Comparison of ENCODE assay signal across 21 mouse cellular contexts in genomic region chr4:134051912-134052311, GRCm38 (mm10). TPM values are rescaled to one million over a fixed set of nuclear protein-coding genes. Genes with fewer than 3 reads are reported as not detected.
DNase-seq lines count a peak whose midpoint lies in the region; ATAC-seq and TF ChIP-seq lines count a peak whose summit lies in the region.
"Had no signal": no experiment of that assay in that cellular context is flagged by ENCODE, and none has a peak within 500 bp of the region (broad histone marks: within the 10 kb centered on the region; RNA-seq: fewer than 3 reads in every experiment).

No protein-coding gene starts in this region.

- H3K27ac ChIP-seq in heart, embryonic 13.5 days (replicated peaks), result peak overlapping the region; percentile 67; the same call in 1 of the 2 replicates
- no peak overlapping the region for H3K27ac ChIP-seq in intestine, postnatal 0 days (ENCODE audit: low read depth, low read length)
- H3K27ac ChIP-seq in intestine, embryonic 15.5 days, result no peak overlapping the region
- H3K27ac ChIP-seq: embryonic facial prominence, embryonic 13.5 days; embryonic facial prominence, embryonic 15.5 days; forebrain, embryonic 13.5 days; forebrain, embryonic 15.5 days had no signal

- no peak overlapping the region for H3K9ac ChIP-seq in heart, embryonic 13.5 days
- no peak overlapping the region for H3K9ac ChIP-seq in intestine, postnatal 0 days (ENCODE audit: low read depth, low read length)
- no peak overlapping the region for H3K9ac ChIP-seq in intestine, embryonic 15.5 days
- H3K9ac ChIP-seq: embryonic facial prominence, embryonic 15.5 days; forebrain, embryonic 13.5 days; forebrain, embryonic 15.5 days; forebrain, postnatal 0 days had no signal

- 77% methylated on average over 5 of the region's 5 CpGs for WGBS in heart, embryonic 13.5 days
- WGBS in intestine, postnatal 0 days, result 64% methylated on average over 5 of the region's 5 CpGs
- 80% methylated on average over 5 of the region's 5 CpGs for WGBS in intestine, embryonic 15.5 days

- no peak overlapping the region for H3K4me2 ChIP-seq in heart, embryonic 13.5 days
- H3K4me2 ChIP-seq in intestine, postnatal 0 days (replicated peaks; ENCODE audit: low read depth), result no peak overlapping the region
- no peak overlapping the region for H3K4me2 ChIP-seq in intestine, embryonic 15.5 days (replicated peaks)
- H3K4me2 ChIP-seq: embryonic facial prominence, embryonic 13.5 days; embryonic facial prominence, embryonic 15.5 days; forebrain, embryonic 13.5 days; forebrain, embryonic 15.5 days had no signal

- ATAC-seq in heart, embryonic 13.5 days (ENCODE audit: extremely low read depth, insufficient number of reproducible peaks, low FRiP score, low TSS enrichment), result no peak
- 0 out of 2 replicates have a peak, but pooled peaks have one; percentile 34 for ATAC-seq in intestine, postnatal 0 days
- ATAC-seq in intestine, embryonic 15.5 days, result no peak
- ATAC-seq: forebrain, embryonic 13.5 days; forebrain, embryonic 15.5 days; forebrain, postnatal 0 days had no signal

- TF ChIP-seq CTCF in intestine, postnatal 0 days (IDR thresholded peaks at IDR 0.05; ENCODE audit: low read depth), result no peak

- 0 out of 2 replicates have a peak, but pooled peaks cover 15% of the 10 kb centered on the region for H3K27me3 ChIP-seq in heart, embryonic 13.5 days (replicated peaks)
- no peaks in the 10 kb centered on the region for H3K27me3 ChIP-seq in intestine, postnatal 0 days (replicated peaks; ENCODE audit: control insufficient read depth, insufficient read depth, low read length)
- H3K27me3 ChIP-seq in intestine, embryonic 15.5 days (replicated peaks), result no peaks in the 10 kb centered on the region; the same call in 1 of the 2 replicates
- H3K27me3 ChIP-seq: embryonic facial prominence, embryonic 13.5 days; embryonic facial prominence, embryonic 15.5 days; forebrain, embryonic 13.5 days; forebrain, embryonic 15.5 days had no signal

- H3K4me1 ChIP-seq in heart, embryonic 13.5 days, result peaks cover 32% of the 10 kb centered on the region
- H3K4me1 ChIP-seq in intestine, postnatal 0 days (replicated peaks; ENCODE audit: control insufficient read depth, insufficient read depth, low read length), result no peaks in the 10 kb centered on the region
- 0 out of 2 replicates have a peak, but pooled peaks cover 6% of the 10 kb centered on the region for H3K4me1 ChIP-seq in intestine, embryonic 15.5 days (replicated peaks)

- H3K4me3 ChIP-seq in heart, embryonic 13.5 days, result no peak overlapping the region
- H3K4me3 ChIP-seq in intestine, postnatal 0 days (ENCODE audit: low read depth, low read length), result no peak overlapping the region
- no peak overlapping the region for H3K4me3 ChIP-seq in intestine, embryonic 15.5 days (replicated peaks)
- H3K4me3 ChIP-seq: embryonic facial prominence, embryonic 13.5 days; embryonic facial prominence, embryonic 15.5 days; erythroblast, embryonic 14.5 days; forebrain, embryonic 13.5 days; forebrain, embryonic 15.5 days had no signal

- DNase-seq in heart, adult 11 months, result no peak
- peak; percentile 77 for DNase-seq in fat pad, adult 2 months (ENCODE audit: extremely low read depth, low read depth, low spot score)
- peak; percentile 79 for DNase-seq in gonadal fat pad, adult 2 months (ENCODE audit: low read depth)
- DNase-seq in kidney, postnatal 25 days, result no peak
- no peak for DNase-seq in adipocyte (ENCODE audit: low spot score)
- DNase-seq: adrenal gland, adult 8-10 months; adrenal gland, postnatal 36 days; embryo, embryonic 11 days had no signal

- no peaks in the 10 kb centered on the region for H3K36me3 ChIP-seq in heart, embryonic 13.5 days
- H3K36me3 ChIP-seq in intestine, postnatal 0 days (ENCODE audit: control insufficient read depth, insufficient read depth), result no peaks in the 10 kb centered on the region
- no peaks in the 10 kb centered on the region for H3K36me3 ChIP-seq in intestine, embryonic 15.5 days
- H3K36me3 ChIP-seq: embryonic facial prominence, embryonic 13.5 days; embryonic facial prominence, embryonic 15.5 days; forebrain, embryonic 15.5 days had no signal

- no peaks in the 10 kb centered on the region for H3K9me3 ChIP-seq in heart, embryonic 13.5 days
- no peaks in the 10 kb centered on the region for H3K9me3 ChIP-seq in intestine, postnatal 0 days (ENCODE audit: control insufficient read depth)
- no peaks in the 10 kb centered on the region for H3K9me3 ChIP-seq in intestine, embryonic 15.5 days
- H3K9me3 ChIP-seq: embryonic facial prominence, embryonic 13.5 days; embryonic facial prominence, embryonic 15.5 days; forebrain, embryonic 13.5 days; forebrain, embryonic 15.5 days had no signal

RNA-seq across cellular contexts. Expression of gene Zfp683, which starts 1.7 kb away (rescaled TPM):
- polyA plus RNA-seq in heart, embryonic 13.5 days (2015; fragmentation: Nextera tagmentation; extraction: Ambion mirVana), result not detected in 2 replicates
- polyA plus RNA-seq in intestine, postnatal 0 days (2015; fragmentation: Nextera tagmentation; extraction: Ambion mirVana), result not detected in 2 replicates
- not detected in 2 replicates for polyA plus RNA-seq in intestine, embryonic 15.5 days (2015; fragmentation: Nextera tagmentation; extraction: Ambion mirVana)
- 0.42 and 0.84 TPM in 2 replicates for polyA plus RNA-seq in gonadal fat pad, adult 2 months (2012; rRNA removed)
- polyA plus RNA-seq: C2C12; cerebellum, adult 2 months; embryonic facial prominence, embryonic 11.5 days; embryonic facial prominence, embryonic 13.5 days; embryonic facial prominence, embryonic 15.5 days; erythroblast, embryonic 14.5 days; forebrain, embryonic 11.5 days; forebrain, embryonic 13.5 days; forebrain, embryonic 15.5 days; forebrain, postnatal 0 days had no signal

RNA-seq across cellular contexts. Expression of gene Crybg2, which starts 8.7 kb away (rescaled TPM):
- polyA plus RNA-seq in heart, embryonic 13.5 days (2015; fragmentation: Nextera tagmentation; extraction: Ambion mirVana), result 0.46 TPM in 1 of 2 replicates, not detected in the other
- polyA plus RNA-seq in intestine, postnatal 0 days (2015; fragmentation: Nextera tagmentation; extraction: Ambion mirVana), result 17.9 and 22.5 TPM in 2 replicates
- 14.9 and 16.6 TPM in 2 replicates for polyA plus RNA-seq in intestine, embryonic 15.5 days (2015; fragmentation: Nextera tagmentation; extraction: Ambion mirVana)
- 3.1 and 4.5 TPM in 2 replicates for polyA plus RNA-seq in gonadal fat pad, adult 2 months (2012; rRNA removed)
- polyA plus RNA-seq: C2C12; erythroblast, embryonic 14.5 days had no signal

RNA-seq across cellular contexts. Expression of gene Lin28a, which starts 33.3 kb away (rescaled TPM):
- polyA plus RNA-seq in heart, embryonic 13.5 days (2015; fragmentation: Nextera tagmentation; extraction: Ambion mirVana), result 0.25 and 0.27 TPM in 2 replicates
- not detected in 2 replicates for polyA plus RNA-seq in intestine, postnatal 0 days (2015; fragmentation: Nextera tagmentation; extraction: Ambion mirVana)
- 0.05 and 0.10 TPM in 2 replicates for polyA plus RNA-seq in intestine, embryonic 15.5 days (2015; fragmentation: Nextera tagmentation; extraction: Ambion mirVana)
- polyA plus RNA-seq in gonadal fat pad, adult 2 months (2012; rRNA removed), result not detected in 2 replicates
- polyA plus RNA-seq: C2C12; embryonic facial prominence, embryonic 13.5 days; embryonic facial prominence, embryonic 15.5 days; erythroblast, embryonic 14.5 days; forebrain, embryonic 15.5 days; forebrain, postnatal 0 days had no signal

RNA-seq across cellular contexts. Expression of gene Cd52, which starts 43.0 kb away (rescaled TPM):
- 7.6 and 7.7 TPM in 2 replicates for polyA plus RNA-seq in heart, embryonic 13.5 days (2015; fragmentation: Nextera tagmentation; extraction: Ambion mirVana)
- polyA plus RNA-seq in intestine, postnatal 0 days (2015; fragmentation: Nextera tagmentation; extraction: Ambion mirVana), result 28.7 and 31.2 TPM in 2 replicates
- 27.0 and 29.7 TPM in 2 replicates for polyA plus RNA-seq in intestine, embryonic 15.5 days (2015; fragmentation: Nextera tagmentation; extraction: Ambion mirVana)
- polyA plus RNA-seq in gonadal fat pad, adult 2 months (2012; rRNA removed), result 1,433 and 3,556 TPM in 2 replicates
- polyA plus RNA-seq: C2C12 had no signal

RNA-seq across cellular contexts. Expression of gene Ubxn11, which starts 50.5 kb away (rescaled TPM):
- 1.7 and 2.1 TPM in 2 replicates for polyA plus RNA-seq in heart, embryonic 13.5 days (2015; fragmentation: Nextera tagmentation; extraction: Ambion mirVana)
- 0.88 and 1.5 TPM in 2 replicates for polyA plus RNA-seq in intestine, postnatal 0 days (2015; fragmentation: Nextera tagmentation; extraction: Ambion mirVana)
- polyA plus RNA-seq in intestine, embryonic 15.5 days (2015; fragmentation: Nextera tagmentation; extraction: Ambion mirVana), result 4.4 and 6.0 TPM in 2 replicates
- 22.2 and 28.3 TPM in 2 replicates for polyA plus RNA-seq in gonadal fat pad, adult 2 months (2012; rRNA removed)

Comparison
In these comparisons a context has a peak if more than half of its experiments do, and no peak if none do; other contexts are left out.
1. DNase-seq: peak in fat pad, adult 2 months (single experiment) and gonadal fat pad, adult 2 months (single experiment); none in heart, adult 11 months (single experiment), kidney, postnatal 25 days (0 of 2) and adipocyte (single experiment).